Mouse (Mus musculus) E14TG2a.4 (cell line): Measurements from ENCODE around the gene Retreg3.

Source experiments
- H3K27me3 ChIP-seq: 2 replicates; pipeline ENCODE4 v1.6.1; 2014; ENCODE audit warnings: low read length, control low read depth; ENCODE audit not compliant: insufficient read depth
- H3K36me3 ChIP-seq: 2 replicates; pipeline ENCODE4 v1.6.1; 2014; ENCODE audit warnings: low read length, control low read depth; ENCODE audit not compliant: insufficient read depth
- H3K4me1 ChIP-seq: replicated peaks from 2 replicates; pipeline ENCODE4 v1.6.1; 2014; ENCODE audit warnings: low read depth, low read length, control low read depth
- H3K4me3 ChIP-seq: replicated peaks from 2 replicates; pipeline ENCODE4 v1.5.1; 2014; ENCODE audit warnings: mild to moderate bottlenecking, low read length
- H3K9me3 ChIP-seq: 2 replicates; pipeline ENCODE4 v1.6.1; 2014; ENCODE audit warnings: low read length, control low read depth
- CTCF ChIP-seq: conservative IDR thresholded peaks from 2 replicates; pipeline ENCODE4 v1.5.1; 2014; ENCODE audit warnings: low read length
- NANOG ChIP-seq: IDR thresholded peaks from 2 replicates; pipeline ENCODE4 v1.6.1; 2014; ENCODE audit warnings: borderline replicate concordance, low read length, mixed read lengths
- POU5F1 ChIP-seq: IDR thresholded peaks from 2 replicates; pipeline ENCODE4 v1.6.1; 2014; ENCODE audit warnings: low read length, borderline replicate concordance

The Retreg3 gene

DNA sequence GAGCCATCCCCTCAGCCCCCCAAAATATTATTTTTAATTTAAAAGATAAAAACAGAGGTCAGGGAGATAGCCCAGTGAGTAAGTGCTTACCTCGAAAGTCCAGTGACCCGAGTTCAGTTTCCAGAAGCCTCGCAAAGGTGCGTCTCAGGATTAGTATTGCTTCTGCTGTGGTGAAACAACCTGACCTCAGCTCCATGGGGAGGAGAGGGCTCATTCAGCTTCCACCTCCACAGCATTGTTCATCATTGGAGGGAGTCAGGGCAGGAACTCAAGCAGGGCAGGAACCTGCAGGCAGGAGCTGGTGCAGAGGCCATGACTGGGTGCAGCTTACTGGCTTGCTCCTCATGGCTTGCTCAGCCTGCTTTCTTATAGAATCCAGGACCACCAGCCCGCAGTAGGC, 58.6 kb downstream of the Retreg3 start:
- Histone ChIP-seq H3K9me3 (no peaks in the 10 kb centered on the region), H3K36me3 (peaks cover 10% of the 10 kb centered on the region; the same call in 1 of the 2 replicates), H3K4me3 (no peak overlapping the region), H3K4me1 (peaks cover 85% of the 10 kb centered on the region), H3K27me3 (0 out of 2 replicates have a peak, but pooled peaks cover 3% of the 10 kb centered on the region)
- TF ChIP-seq NANOG (no peak), POU5F1 (no peak), CTCF (no peak)

DNA sequence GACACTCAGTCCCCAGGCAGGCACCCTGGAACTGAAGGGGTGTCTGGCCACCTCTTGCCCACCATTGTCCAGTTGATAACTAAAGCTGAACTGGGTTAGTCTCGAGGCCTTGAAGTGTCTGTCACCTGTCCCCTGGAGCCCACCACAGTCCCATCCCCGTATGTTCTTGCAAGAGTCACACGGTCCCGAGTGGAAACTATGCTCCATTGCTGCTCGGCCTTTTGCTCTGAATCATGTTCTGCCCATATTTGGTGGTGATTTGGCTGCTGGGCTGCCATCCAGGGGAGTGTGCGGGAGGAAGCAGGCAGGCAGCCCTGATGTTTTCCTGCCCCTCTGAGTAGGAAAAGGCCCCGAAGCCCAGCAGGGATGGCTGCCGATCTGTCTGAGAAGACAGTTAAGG, 59.6 kb downstream of the Retreg3 start:
- H3K36me3 ChIP-seq, result peaks cover 10% of the 10 kb centered on the region; the same call in 1 of the 2 replicates
- no peaks in the 10 kb centered on the region for H3K9me3 ChIP-seq
- no peaks in the 10 kb centered on the region for H3K27me3 ChIP-seq
- H3K4me1 ChIP-seq, result peaks cover 92% of the 10 kb centered on the region
- TF ChIP-seq CTCF, result no peak
- no peak for TF ChIP-seq NANOG
- no peak for TF ChIP-seq POU5F1
- H3K4me3 ChIP-seq, result no peak overlapping the region

DNA sequence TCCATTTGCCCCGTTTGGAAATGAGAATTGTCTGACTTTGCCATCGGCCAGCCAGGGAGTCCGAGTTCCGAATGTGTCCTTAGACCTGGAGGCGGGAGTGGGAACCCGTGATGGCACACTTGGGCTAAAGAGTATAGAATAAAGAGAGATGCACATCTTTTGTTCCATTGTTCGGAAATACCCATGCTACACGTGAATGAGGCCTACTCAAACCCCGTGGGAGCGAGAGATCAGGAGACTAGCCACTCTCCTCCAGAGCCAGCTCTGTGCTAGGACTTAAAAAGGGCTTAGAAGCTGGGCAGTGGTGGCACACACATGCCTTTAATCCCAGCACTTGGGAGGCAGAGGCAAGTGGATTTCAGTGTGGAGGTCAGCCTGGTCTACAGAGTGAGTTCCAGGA, 60.2 kb downstream of the Retreg3 start:
- H3K4me3 ChIP-seq, result no peak overlapping the region
- no peaks in the 10 kb centered on the region for H3K9me3 ChIP-seq
- TF ChIP-seq POU5F1 (no peak), CTCF (no peak), NANOG (no peak)
- H3K36me3 ChIP-seq, result peaks cover 10% of the 10 kb centered on the region; the same call in 1 of the 2 replicates
- H3K4me1 ChIP-seq, result peaks cover 92% of the 10 kb centered on the region
- H3K27me3 ChIP-seq, result no peaks in the 10 kb centered on the region

DNA sequence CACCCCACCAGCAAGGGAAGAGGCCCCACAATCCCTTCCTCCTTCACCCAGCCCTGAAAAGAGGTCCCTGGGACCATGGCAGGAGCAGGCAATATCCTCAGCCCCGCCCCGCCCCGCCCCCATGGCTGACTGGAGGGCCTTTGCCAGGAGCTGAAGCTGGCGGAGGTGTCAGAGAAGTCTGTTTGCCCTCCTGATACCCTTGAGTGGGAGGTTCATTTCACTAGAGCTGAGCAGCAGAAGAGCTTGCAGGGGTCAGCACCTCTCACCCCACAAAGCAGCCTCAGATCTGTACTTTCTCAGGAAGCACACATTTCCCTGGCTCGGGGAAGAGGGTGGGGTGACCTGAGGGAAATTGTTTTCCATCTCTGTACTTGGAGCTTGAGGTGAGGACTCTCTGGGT, 61.0 kb downstream of the Retreg3 start:
- TF ChIP-seq NANOG (no peak), CTCF (no peak), POU5F1 (no peak)
- no peaks in the 10 kb centered on the region for H3K27me3 ChIP-seq
- no peak overlapping the region for H3K4me3 ChIP-seq
- H3K9me3 ChIP-seq, result peaks cover 4% of the 10 kb centered on the region
- H3K36me3 ChIP-seq, result peaks cover 10% of the 10 kb centered on the region; the same call in 1 of the 2 replicates
- H3K4me1 ChIP-seq, result peaks cover 84% of the 10 kb centered on the region

DNA sequence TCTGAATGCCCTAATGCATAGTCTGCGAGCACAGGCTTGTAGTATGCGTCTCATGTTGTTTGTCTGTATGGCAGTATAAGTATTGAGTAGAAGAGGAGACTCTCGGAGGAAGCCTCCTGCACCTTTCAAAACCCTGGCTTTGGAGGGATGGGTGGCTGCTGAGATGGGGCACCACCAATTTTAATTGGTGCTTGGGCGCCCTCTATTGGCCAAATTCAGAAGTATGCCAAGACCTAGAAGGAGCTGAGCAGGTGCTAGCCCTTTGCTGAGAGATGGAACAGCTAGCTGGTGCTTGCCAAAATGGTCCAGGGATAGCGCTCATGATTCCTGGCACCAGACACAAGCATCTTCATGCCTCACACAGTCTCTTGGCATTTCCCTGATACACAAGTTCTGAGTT, 61.8 kb downstream of the Retreg3 start:
- Histone ChIP-seq H3K4me3 (peak overlapping the region; percentile 17; the same call in 1 of the 2 replicates), H3K27me3 (no peaks in the 10 kb centered on the region), H3K36me3 (peaks cover 9% of the 10 kb centered on the region; the same call in 1 of the 2 replicates), H3K9me3 (peaks cover 4% of the 10 kb centered on the region), H3K4me1 (peaks cover 83% of the 10 kb centered on the region)
- TF ChIP-seq POU5F1, result no peak
- TF ChIP-seq CTCF, result peak; percentile 75

DNA sequence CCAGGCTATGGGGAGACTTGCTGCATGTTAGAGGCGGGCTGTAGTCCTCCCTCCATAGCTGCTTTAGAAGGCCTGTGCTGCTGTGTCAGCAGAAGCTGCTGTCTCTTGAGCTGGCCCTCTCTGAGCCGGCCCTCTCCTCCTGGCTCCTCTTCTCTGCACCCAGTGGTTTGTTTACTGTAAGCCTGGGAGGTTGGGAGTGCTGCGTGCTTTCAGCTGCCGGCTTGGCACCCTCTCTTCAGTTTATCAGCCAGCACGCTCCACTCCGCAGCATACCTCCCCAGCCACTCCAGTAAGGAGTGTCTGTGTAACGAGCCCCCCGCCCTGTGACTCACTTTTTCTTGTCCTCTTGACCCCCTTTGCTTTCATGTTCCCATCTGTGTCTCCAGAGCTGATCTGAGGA, 62.8 kb downstream of the Retreg3 start:
- H3K36me3 ChIP-seq, result peaks cover 4% of the 10 kb centered on the region; the same call in 1 of the 2 replicates
- peaks cover 77% of the 10 kb centered on the region for H3K4me1 ChIP-seq
- peaks cover 4% of the 10 kb centered on the region for H3K9me3 ChIP-seq
- peak overlapping the region; percentile 17; the same call in 1 of the 2 replicates for H3K4me3 ChIP-seq
- TF ChIP-seq CTCF, result 0 out of 2 replicates have a peak, but pooled peaks have one; percentile 1
- no peak for TF ChIP-seq POU5F1
- no peaks in the 10 kb centered on the region for H3K27me3 ChIP-seq

DNA sequence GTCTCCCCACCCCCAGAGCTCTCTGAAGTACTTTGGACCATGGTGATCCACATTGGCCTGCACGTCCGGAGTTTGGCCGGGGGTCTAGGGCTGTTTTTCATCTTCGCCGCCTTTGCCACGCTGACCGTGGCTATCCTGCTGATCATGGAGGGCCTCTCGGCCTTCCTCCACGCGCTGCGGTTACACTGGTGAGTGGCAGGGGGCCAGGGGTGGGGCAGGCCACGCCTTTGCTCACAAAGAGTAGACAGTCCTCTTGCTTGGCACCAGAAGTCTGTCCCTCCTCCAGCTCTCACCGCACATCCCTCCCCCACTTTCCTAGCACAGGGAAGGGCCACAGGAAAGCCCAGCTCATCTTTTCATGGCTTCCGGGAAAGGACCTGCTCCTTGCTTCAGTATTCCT, 64.3 kb downstream of the Retreg3 start:
- Histone ChIP-seq H3K4me1 (peaks cover 68% of the 10 kb centered on the region), H3K4me3 (peak overlapping the region; percentile 33), H3K9me3 (peaks cover 4% of the 10 kb centered on the region), H3K36me3 (peaks cover 8% of the 10 kb centered on the region; the same call in 1 of the 2 replicates), H3K27me3 (no peaks in the 10 kb centered on the region)
- TF ChIP-seq POU5F1 (no peak), NANOG (no peak), CTCF (no peak)

DNA sequence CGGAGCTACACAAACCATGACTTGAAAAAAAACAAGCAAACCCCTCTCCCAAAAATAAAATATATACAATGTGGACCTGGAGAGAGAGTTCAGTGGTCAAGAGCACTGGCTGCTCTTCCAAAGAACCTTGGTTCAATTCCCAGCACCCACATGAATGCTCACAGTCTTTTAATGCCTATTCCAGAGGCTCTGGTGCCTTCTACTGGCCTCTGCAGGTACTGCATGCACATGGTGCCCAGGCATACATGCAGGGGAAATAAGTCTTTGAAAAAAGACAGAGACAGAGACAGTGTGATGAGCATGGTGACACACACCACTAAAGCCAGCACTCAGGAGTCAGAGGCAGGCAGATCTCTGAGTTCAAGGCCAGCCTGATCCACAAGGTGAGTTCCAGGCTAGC, 65.7 kb downstream of the Retreg3 start:
- H3K36me3 ChIP-seq, result peaks cover 15% of the 10 kb centered on the region
- H3K27me3 ChIP-seq, result no peaks in the 10 kb centered on the region
- TF ChIP-seq NANOG (no peak), CTCF (peak; percentile 97), POU5F1 (no peak)
- H3K4me3 ChIP-seq, result no peak overlapping the region
- peaks cover 53% of the 10 kb centered on the region for H3K4me1 ChIP-seq
- peaks cover 4% of the 10 kb centered on the region for H3K9me3 ChIP-seq

DNA sequence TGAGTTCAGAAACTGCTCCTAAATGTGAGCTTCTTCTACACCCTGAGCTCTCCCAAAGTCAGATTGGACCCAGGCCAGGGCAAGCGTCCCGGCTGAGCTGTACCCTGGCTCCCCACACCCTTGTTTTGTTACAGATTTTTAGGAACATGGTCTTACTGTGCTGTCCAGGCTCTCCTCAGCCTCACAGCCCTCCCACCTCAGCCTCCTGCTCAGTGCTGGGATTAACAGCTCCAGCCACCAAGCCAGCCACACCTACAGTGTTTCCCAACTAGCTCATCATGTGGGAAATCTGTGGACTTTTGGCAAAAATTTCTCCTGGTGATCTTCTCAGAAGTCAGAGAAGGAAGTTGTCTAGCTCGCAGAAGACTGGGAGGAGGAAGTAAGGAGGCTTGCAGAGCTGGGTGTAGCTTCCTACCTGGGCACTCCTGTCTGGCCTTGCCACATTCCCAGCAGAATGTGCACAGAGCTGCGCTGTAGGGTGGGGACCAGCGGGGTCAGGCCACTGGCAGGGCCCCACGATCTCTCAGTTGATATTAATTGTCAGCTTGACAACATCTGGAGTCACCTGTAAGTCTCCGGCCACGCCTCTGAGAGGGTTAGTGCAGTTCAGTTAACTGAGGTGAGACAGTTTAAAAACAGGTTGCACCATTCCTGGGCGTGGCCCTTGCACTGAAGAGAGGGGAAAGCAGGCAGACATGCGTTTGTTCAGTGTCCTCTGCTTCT, 66.8 kb downstream of the Retreg3 start:
- Histone ChIP-seq H3K36me3 (peaks cover 19% of the 10 kb centered on the region), H3K4me3 (no peak overlapping the region), H3K9me3 (peaks cover 4% of the 10 kb centered on the region), H3K27me3 (no peaks in the 10 kb centered on the region), H3K4me1 (peaks cover 45% of the 10 kb centered on the region)
- TF ChIP-seq CTCF, result no peak
- TF ChIP-seq POU5F1, result no peak
- no peak for TF ChIP-seq NANOG
